Mouse (Mus musculus) heart, postnatal 0 days (tissue): ENCODE measurements around the gene Ccdc170. TPM values are rescaled to one million over a fixed set of nuclear protein-coding genes. Genes with fewer than 3 reads are reported as not detected.

ENCODE experiments used
- ATAC-seq: fragments of 200-750 bp; cut with Nextera tagmentation; 2 replicates; pipeline ENCODE4 v1.8.0; 2017; ENCODE audit warnings: low read depth, moderate number of reproducible peaks, moderate library complexity; ENCODE audit not compliant: insufficient read depth
- DNase-seq: peaks from one replicate; pipeline ENCODE4 v3.0.0-alpha.2; 2016; ENCODE audit warnings: low spot score
- H3K27ac ChIP-seq: fragments of 300-500 bp; sonication (generic); 2 replicates; pipeline ENCODE4 v1.5.1; 2014; ENCODE audit warnings: low read depth, mild to moderate bottlenecking
- H3K27me3 ChIP-seq: fragments of 300-500 bp; sonication (generic); 2 replicates; pipeline ENCODE4 v1.6.1; 2014; ENCODE audit warnings: low read length, mixed read lengths; ENCODE audit not compliant: control insufficient read depth, insufficient read depth
- H3K36me3 ChIP-seq: fragments of 300-500 bp; sonication (generic); replicated peaks from 2 replicates; pipeline ENCODE4 v1.6.1; 2014; ENCODE audit warnings: low read length, mixed read lengths; ENCODE audit not compliant: control insufficient read depth, insufficient read depth
- H3K4me1 ChIP-seq: fragments of 300-500 bp; sonication (generic); 2 replicates; pipeline ENCODE4 v1.6.1; 2014; ENCODE audit warnings: antibody characterized with exemption; ENCODE audit not compliant: control insufficient read depth, insufficient read depth
- H3K4me2 ChIP-seq: fragments of 300-500 bp; sonication (generic); 2 replicates; pipeline ENCODE4 v1.6.1; 2014; ENCODE audit warnings: low read depth, mild to moderate bottlenecking, low read length, moderate library complexity
- H3K4me3 ChIP-seq: fragments of 300-500 bp; sonication (generic); 2 replicates; pipeline ENCODE4 v1.5.1; 2014; ENCODE audit warnings: low read depth, low read length
- H3K9ac ChIP-seq: fragments of 300-500 bp; sonication (generic); replicated peaks from 2 replicates; pipeline ENCODE4 v1.6.1; 2014; ENCODE audit warnings: low read depth, low read length, mixed read lengths
- H3K9me3 ChIP-seq: fragments of 300-500 bp; sonication (generic); replicated peaks from 2 replicates; pipeline ENCODE4 v1.6.1; 2016; ENCODE audit warnings: low read length; ENCODE audit not compliant: control insufficient read depth
- CTCF ChIP-seq: IDR thresholded peaks from 2 replicates; pipeline ENCODE4 v1.5.1; 2016; ENCODE audit warnings: antibody characterized with exemption, control low read depth, low read depth
- EP300 ChIP-seq: IDR thresholded peaks from 2 replicates; pipeline ENCODE4 v1.6.1; 2016; ENCODE audit warnings: antibody characterized with exemption, low read depth
- WGBS: fragments of 180-500 bp; shearing (Covaris S2); extraction: QIAGEN DNeasy Blood & Tissue Kit; methylation state at CpG from one replicate; pipeline ENCODE4 v1.1.7; 2014; 5-methylcytosine and 5-hydroxymethylcytosine counted together
- polyA plus RNA-seq: library from polyadenylated mRNA; unstranded; fragments of >200 nt; fragmentation: Nextera tagmentation; extraction: Ambion mirVana; gene quantifications from 2 replicates; pipeline ENCODE4 v1.2.1, GENCODE M21; 2015
- total RNA-seq: library from RNA; depleted of rRNA; stranded (reverse); fragments of >200 nt; gene quantifications from 2 replicates; pipeline ENCODE4 v1.2.3, GENCODE M21; 2014; ENCODE audit warnings: low replicate concordance

The Ccdc170 gene
- total and polyA plus RNA-seq, 2 experiments from 2014 or later = not detected

- H3K4me3 ChIP-seq = no peak overlapping the region
- no peak for ATAC-seq
- H3K36me3 ChIP-seq = no peaks in the 10 kb centered on the region
- 56% methylated on average over 1 of the region's 1 CpGs for WGBS
- H3K27me3 ChIP-seq = no peaks in the 10 kb centered on the region
- TF ChIP-seq CTCF = no peak
- no peak for TF ChIP-seq EP300
- H3K27ac ChIP-seq = no peak overlapping the region
- H3K4me2 ChIP-seq = no peak overlapping the region
- no peaks in the 10 kb centered on the region for H3K9me3 ChIP-seq
- H3K9ac ChIP-seq = no peak overlapping the region
- no peak for DNase-seq
- H3K4me1 ChIP-seq = no peaks in the 10 kb centered on the region
These were observed 9.7 kb downstream of the Ccdc170 start for GRCm38 (mm10) chr10:4492045-4492444.

- Histone ChIP-seq H3K27ac (no peak overlapping the region), H3K9me3 (no peaks in the 10 kb centered on the region), H3K9ac (no peak overlapping the region), H3K4me3 (no peak overlapping the region), H3K27me3 (no peaks in the 10 kb centered on the region), H3K4me1 (no peaks in the 10 kb centered on the region), H3K36me3 (no peaks in the 10 kb centered on the region), H3K4me2 (no peak overlapping the region)
- 38% methylated on average over 4 of the region's 4 CpGs for WGBS
- DNase-seq (no peak), ATAC-seq (no peak)
- TF ChIP-seq CTCF (no peak), EP300 (no peak)
These were observed 10.6 kb downstream of the Ccdc170 start for GRCm38 (mm10) chr10:4492909-4493308.

GRCm38 (mm10) chr10:4503251-4503650, 20.9 kb downstream of the Ccdc170 start:
- no peak overlapping the region for H3K4me3 ChIP-seq
- H3K4me1 ChIP-seq = no peaks in the 10 kb centered on the region
- ATAC-seq = no peak
- H3K9ac ChIP-seq = no peak overlapping the region
- no peaks in the 10 kb centered on the region for H3K36me3 ChIP-seq
- no peak overlapping the region for H3K4me2 ChIP-seq
- TF ChIP-seq CTCF = no peak
- TF ChIP-seq EP300 = no peak
- no peaks in the 10 kb centered on the region for H3K27me3 ChIP-seq
- 84% methylated on average over 8 of the region's 8 CpGs for WGBS
- H3K27ac ChIP-seq = no peak overlapping the region
- H3K9me3 ChIP-seq = no peaks in the 10 kb centered on the region
- no peak for DNase-seq

- Histone ChIP-seq H3K27me3 (no peaks in the 10 kb centered on the region), H3K4me3 (no peak overlapping the region), H3K27ac (no peak overlapping the region), H3K4me1 (no peaks in the 10 kb centered on the region), H3K9me3 (0 out of 2 replicates have a peak, but pooled peaks cover 5% of the 10 kb centered on the region), H3K4me2 (no peak overlapping the region), H3K36me3 (no peaks in the 10 kb centered on the region), H3K9ac (no peak overlapping the region)
- no peak for ATAC-seq
- no peak for DNase-seq
- 65% methylated on average over 9 of the region's 9 CpGs for WGBS
- TF ChIP-seq CTCF = no peak
These were observed 30.4 kb downstream of the Ccdc170 start for GRCm38 (mm10) chr10:4512725-4513124.

GRCm38 (mm10) chr10:4517614-4518013, 35.3 kb downstream of the Ccdc170 start:
- Histone ChIP-seq H3K27ac (no peak overlapping the region), H3K27me3 (no peaks in the 10 kb centered on the region), H3K9me3 (0 out of 2 replicates have a peak, but pooled peaks cover 5% of the 10 kb centered on the region), H3K4me1 (no peaks in the 10 kb centered on the region), H3K4me2 (no peak overlapping the region), H3K9ac (no peak overlapping the region), H3K4me3 (no peak overlapping the region), H3K36me3 (no peaks in the 10 kb centered on the region)
- DNase-seq (no peak), ATAC-seq (no peak)
- TF ChIP-seq EP300 (no peak), CTCF (no peak)
- WGBS = 87% methylated on average over 2 of the region's 2 CpGs

- no peak overlapping the region for H3K4me2 ChIP-seq
- 0 out of 2 replicates have a peak, but pooled peaks cover 5% of the 10 kb centered on the region for H3K9me3 ChIP-seq
- no peaks in the 10 kb centered on the region for H3K4me1 ChIP-seq
- H3K27ac ChIP-seq = no peak overlapping the region
- TF ChIP-seq CTCF (no peak), EP300 (no peak)
- no peaks in the 10 kb centered on the region for H3K27me3 ChIP-seq
- DNase-seq (no peak), ATAC-seq (no peak)
- no peak overlapping the region for H3K9ac ChIP-seq
- H3K4me3 ChIP-seq = no peak overlapping the region
- 36% methylated on average over 3 of the region's 3 CpGs for WGBS
- no peaks in the 10 kb centered on the region for H3K36me3 ChIP-seq
These were observed 37.3 kb downstream of the Ccdc170 start for GRCm38 (mm10) chr10:4519645-4520044.
